33 mouse cellular contexts compared by ENCODE assay signal in genomic region chr1:170371191-170371792, GRCm38 (mm10).
A peak's percentile ranks its signal among the peaks of the same experiment; 100 is the strongest.
DNase-seq lines count a peak whose midpoint lies in the region; ATAC-seq and TF ChIP-seq lines count a peak whose summit lies in the region.
"Had no signal": no experiment of that assay in that cellular context is flagged by ENCODE, and none has a peak within 500 bp of the region (broad histone marks: within the 10 kb centered on the region; RNA-seq: fewer than 3 reads in every experiment).

No protein-coding gene starts in this region.

- peaks cover 2% of the 10 kb centered on the region; the same call in 1 of the 2 replicates for H3K4me1 ChIP-seq in heart, adult 2 months (ENCODE audit: control insufficient read depth, insufficient read depth, low read length)
- H3K4me1 ChIP-seq in heart, embryonic 14.5 days (ENCODE audit: control insufficient read depth in 2 of 2, insufficient read depth in 2 of 2, low read length in 2 of 2): peaks cover 10 to 27% of the 10 kb centered on the region in 2 experiments
- no peaks in the 10 kb centered on the region for H3K4me1 ChIP-seq in kidney, embryonic 15.5 days
- H3K4me1 ChIP-seq: embryonic facial prominence, embryonic 12.5 days had no signal

- no peak for TF ChIP-seq POLR2A in heart, adult 2 months (IDR thresholded peaks at IDR 0.05; ENCODE audit: insufficient read depth, low read depth, low read length)

- no peaks in the 10 kb centered on the region; the same call in 1 of the 2 replicates for H3K36me3 ChIP-seq in heart, adult 2 months (ENCODE audit: control insufficient read depth, insufficient read depth, low read length)
- H3K36me3 ChIP-seq in heart, embryonic 14.5 days (ENCODE audit: control insufficient read depth, insufficient read depth, low read length): no peaks in the 10 kb centered on the region
- no peaks in the 10 kb centered on the region for H3K36me3 ChIP-seq in kidney, embryonic 15.5 days
- H3K36me3 ChIP-seq: embryonic facial prominence, embryonic 12.5 days; hindbrain, embryonic 10.5 days; hindbrain, embryonic 15.5 days; midbrain, embryonic 10.5 days; neural tube, embryonic 13.5 days had no signal

- H3K27ac ChIP-seq in heart, adult 2 months: no peak overlapping the region
- peak overlapping the region; percentile 12 to 66 for H3K27ac ChIP-seq in heart, embryonic 14.5 days (replicated peaks in 1 of 2; ENCODE audit: control insufficient read depth in 1 of 2, insufficient read depth in 1 of 2, low read depth in 2 of 2, low read length in 2 of 2)
- peak overlapping the region; percentile 25; the same call in 1 of the 2 replicates for H3K27ac ChIP-seq in left cerebral cortex, adult 2 months
- no peak overlapping the region for H3K27ac ChIP-seq in kidney, embryonic 15.5 days
- H3K27ac ChIP-seq: embryonic facial prominence, embryonic 12.5 days; hindbrain, embryonic 10.5 days; hindbrain, embryonic 15.5 days; liver, embryonic 14.5 days; macrophage; midbrain, embryonic 10.5 days; neural tube, embryonic 13.5 days; stomach, postnatal 0 days had no signal

- H3K79me2 ChIP-seq in heart, adult 2 months (replicated peaks; ENCODE audit: control insufficient read depth, insufficient read depth, low read length): no peaks in the 10 kb centered on the region

- no peak for ATAC-seq in heart, embryonic 14.5 days (ENCODE audit: insufficient number of reproducible peaks, insufficient read depth, low FRiP score, low read depth)
- no peak for ATAC-seq in kidney, embryonic 15.5 days (replicated peaks; ENCODE audit: low FRiP score)
- ATAC-seq: activated CD4-positive, CD25-positive, alpha-beta regulatory T cell, adult 4 months; forebrain, embryonic 14.5 days; inflammation-experienced regulatory T-cells, adult 6 months had no signal

- no peak for TF ChIP-seq CTCF in heart, adult 2 months (IDR thresholded peaks at IDR 0.05)
- TF ChIP-seq CTCF in left cerebral cortex, adult 2 months (IDR thresholded peaks at IDR 0.05): no peak

- H3K4me2 ChIP-seq in heart, embryonic 14.5 days (ENCODE audit: low read length): no peak overlapping the region; the same call in 1 of the 2 replicates
- H3K4me2 ChIP-seq in kidney, embryonic 15.5 days: no peak overlapping the region
- H3K4me2 ChIP-seq: embryonic facial prominence, embryonic 12.5 days; hindbrain, embryonic 15.5 days; neural tube, embryonic 13.5 days had no signal

- intact Hi-C loops in heart, adult 2 months (cut with DNase I): no loop called here
- intact Hi-C loops in left cerebral cortex, adult 2 months (cut with DNase I): no loop called here

- no peaks in the 10 kb centered on the region for H3K9me3 ChIP-seq in heart, embryonic 14.5 days (ENCODE audit: control insufficient read depth, low read length)
- H3K9me3 ChIP-seq in kidney, embryonic 15.5 days (replicated peaks): no peaks in the 10 kb centered on the region
- H3K9me3 ChIP-seq: embryonic facial prominence, embryonic 12.5 days; hindbrain, embryonic 10.5 days; hindbrain, embryonic 15.5 days; midbrain, embryonic 10.5 days; neural tube, embryonic 13.5 days had no signal

- no peak for TF ChIP-seq EP300 in heart, adult 2 months (IDR thresholded peaks at IDR 0.05; ENCODE audit: insufficient read depth, low read depth, low read length)

- H3K9ac ChIP-seq in heart, adult 2 months (ENCODE audit: low read depth, low read length): no peak overlapping the region
- no peak overlapping the region for H3K9ac ChIP-seq in heart, embryonic 14.5 days (ENCODE audit: low read length)
- H3K9ac ChIP-seq in kidney, embryonic 15.5 days: no peak overlapping the region
- H3K9ac ChIP-seq: embryonic facial prominence, embryonic 12.5 days; hindbrain, embryonic 15.5 days; liver, embryonic 14.5 days; neural tube, embryonic 13.5 days had no signal

- peak; percentile 56 for DNase-seq in heart, adult 11 months
- no peak for DNase-seq in heart, adult 2 months
- no peak for DNase-seq in heart, postnatal 4 days
- DNase-seq in left cerebral cortex, adult 2 months (ENCODE audit: extremely low spot score in 1 of 2, low spot score in 2 of 2): no peak
- DNase-seq in left cerebral cortex, adult 11 months (ENCODE audit: low spot score): no peak
- DNase-seq in urinary bladder, postnatal 36 days (ENCODE audit: low spot score in 2 of 2): no peak
- DNase-seq: adrenal gland, adult 2 months; adrenal gland, postnatal 36 days; cerebellum, adult 18-20 months; cerebellum, postnatal 25 days; embryo, embryonic 11 days; gastrocnemius, postnatal 14 days; kidney, adult 11 months; kidney, postnatal 25 days; liver; lung, adult 2 months; lung, postnatal 10 days; right cerebral cortex, postnatal 4 days; thymus, adult 18-20 months; thymus, postnatal 25 days had no signal

- no peak overlapping the region for H3K4me3 ChIP-seq in heart, adult 2 months
- H3K4me3 ChIP-seq in heart, embryonic 14.5 days (ENCODE audit: control insufficient read depth in 1 of 2, insufficient read depth in 1 of 2, low read depth in 1 of 2, low read length in 2 of 2): no peak overlapping the region
- H3K4me3 ChIP-seq in left cerebral cortex, adult 2 months: no peak overlapping the region
- H3K4me3 ChIP-seq in kidney, embryonic 15.5 days (replicated peaks): no peak overlapping the region
- H3K4me3 ChIP-seq: embryonic facial prominence, embryonic 12.5 days; hindbrain, embryonic 10.5 days; hindbrain, embryonic 15.5 days; midbrain, embryonic 10.5 days; neural tube, embryonic 13.5 days had no signal

- 51% methylated on average over 4 of the region's 4 CpGs for WGBS in heart, adult 2 months
- WGBS in heart, embryonic 14.5 days: 44% methylated on average over 4 of the region's 4 CpGs
- WGBS in kidney, embryonic 15.5 days: 66% methylated on average over 4 of the region's 4 CpGs

- H3K27me3 ChIP-seq in heart, adult 2 months (ENCODE audit: control insufficient read depth, insufficient read depth, low read length): no peaks in the 10 kb centered on the region
- no peaks in the 10 kb centered on the region for H3K27me3 ChIP-seq in heart, embryonic 14.5 days (ENCODE audit: control insufficient read depth, insufficient read depth, low read length)
- no peaks in the 10 kb centered on the region for H3K27me3 ChIP-seq in kidney, embryonic 15.5 days
- H3K27me3 ChIP-seq: embryonic facial prominence, embryonic 12.5 days; hindbrain, embryonic 15.5 days; neural tube, embryonic 13.5 days had no signal

Comparison
In these comparisons a context has a peak if more than half of its experiments do, and no peak if none do; other contexts are left out.
1. H3K27ac ChIP-seq: peak in heart, embryonic 14.5 days (2 of 2) and left cerebral cortex, adult 2 months (single experiment); none in heart, adult 2 months (single experiment) and kidney, embryonic 15.5 days (single experiment).